Mouse (Mus musculus) liver, adult 2 months (tissue): ENCODE data around the gene Lst1.

Experiments used
- CTCF ChIP-seq: fragments of 200-500 bp; IDR thresholded peaks from 2 replicates; pipeline ENCODE4 v1.5.1; 2011; ENCODE audit warnings: low read depth, low read length, control low read depth
- POLR2A ChIP-seq: fragments of 200-500 bp; IDR thresholded peaks from 2 replicates; pipeline ENCODE4 v1.6.1; 2011; ENCODE audit warnings: low read length, control low read depth; ENCODE audit not compliant: insufficient read depth; ENCODE audit errors: extremely low read depth

DNA sequence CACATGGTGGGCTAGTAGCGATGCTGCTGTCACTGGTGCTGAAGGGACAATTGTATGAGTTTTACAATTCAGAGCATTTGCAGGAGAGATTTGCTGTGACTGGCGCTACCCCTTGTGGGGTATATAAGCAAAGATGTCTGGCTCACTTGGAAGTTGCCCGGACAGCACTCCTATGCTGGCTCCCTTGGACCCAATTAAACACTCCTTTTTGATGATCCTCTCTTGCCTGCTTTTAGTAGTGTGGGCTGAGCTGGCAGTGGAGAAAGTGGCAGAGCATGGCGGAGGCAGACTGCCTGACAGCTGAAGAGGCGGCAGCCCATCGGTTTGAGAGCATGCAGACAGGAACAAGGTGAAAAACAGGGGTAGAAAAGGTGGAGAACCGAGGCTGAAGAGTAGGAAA lies 20.4 kb downstream of the Lst1 start:
- no peak for TF ChIP-seq CTCF
- no peak for TF ChIP-seq POLR2A
